Mouse (Mus musculus) liver, embryonic 16.5 days (tissue): ENCODE data around the gene Inhbb. TPM values are rescaled to one million over a fixed set of nuclear protein-coding genes. Genes with fewer than 3 reads are reported as not detected.

ENCODE experiments used
- ATAC-seq: fragments of 200-750 bp; cut with Nextera tagmentation; 2 replicates; pipeline ENCODE4 v1.8.0; 2017; ENCODE audit warnings: low read depth, mild to moderate bottlenecking, moderate number of reproducible peaks, moderate library complexity
- H3K27ac ChIP-seq: fragments of 300-500 bp; sonication (generic); 2 replicates; pipeline ENCODE4 v1.5.1; 2014; ENCODE audit warnings: mild to moderate bottlenecking, low read length
- H3K27me3 ChIP-seq: fragments of 300-500 bp; sonication (generic); 2 replicates; pipeline ENCODE4 v1.6.1; 2014; ENCODE audit warnings: low read depth, low read length, mixed read lengths; ENCODE audit not compliant: control insufficient read depth, insufficient read depth
- H3K36me3 ChIP-seq: fragments of 300-500 bp; sonication (generic); 2 replicates; pipeline ENCODE4 v1.6.1; 2014; ENCODE audit warnings: mild to moderate bottlenecking; ENCODE audit not compliant: control insufficient read depth, insufficient read depth
- H3K4me1 ChIP-seq: fragments of 300-500 bp; sonication (generic); 2 replicates; pipeline ENCODE4 v1.6.1; 2014; ENCODE audit warnings: low read depth, low read length, mixed read lengths; ENCODE audit not compliant: control insufficient read depth
- H3K4me2 ChIP-seq: fragments of 300-500 bp; sonication (generic); 2 replicates; pipeline ENCODE4 v1.6.1; 2014; ENCODE audit warnings: low read depth, low read length, mixed read lengths
- H3K4me3 ChIP-seq: fragments of 300-500 bp; sonication (generic); 2 replicates; pipeline ENCODE4 v1.5.1; 2014; ENCODE audit warnings: low read depth, mild to moderate bottlenecking, low read length
- H3K9ac ChIP-seq: fragments of 300-500 bp; sonication (generic); 2 replicates; pipeline ENCODE4 v1.6.1; 2014; ENCODE audit warnings: low read depth, low read length
- H3K9me3 ChIP-seq: fragments of 300-500 bp; sonication (generic); replicated peaks from 2 replicates; pipeline ENCODE4 v1.6.1; 2016; ENCODE audit warnings: low read length; ENCODE audit not compliant: control insufficient read depth
- WGBS: fragments of 180-500 bp; shearing (Covaris S2); extraction: QIAGEN DNeasy Blood & Tissue Kit; methylation state at CpG from one replicate; pipeline ENCODE4 v1.1.7; 2014; ENCODE audit not compliant: insufficient replicate concordance; 5-methylcytosine and 5-hydroxymethylcytosine counted together
- polyA plus RNA-seq: library from polyadenylated mRNA; unstranded; fragments of >200 nt; fragmentation: Nextera tagmentation; extraction: Ambion mirVana; gene quantifications from 2 replicates; pipeline ENCODE4 v1.2.1, GENCODE M21; 2015

The Inhbb gene
- polyA plus RNA-seq, 1 experiment from 2014 or later, result 0.09 TPM

- WGBS, result 55% methylated on average over 7 of the region's 7 CpGs
- no peak for ATAC-seq
- no peaks in the 10 kb centered on the region for H3K4me1 ChIP-seq
These were observed 24.2 kb downstream of the Inhbb start for GRCm38 (mm10) chr1:119397839-119398238.

DNA sequence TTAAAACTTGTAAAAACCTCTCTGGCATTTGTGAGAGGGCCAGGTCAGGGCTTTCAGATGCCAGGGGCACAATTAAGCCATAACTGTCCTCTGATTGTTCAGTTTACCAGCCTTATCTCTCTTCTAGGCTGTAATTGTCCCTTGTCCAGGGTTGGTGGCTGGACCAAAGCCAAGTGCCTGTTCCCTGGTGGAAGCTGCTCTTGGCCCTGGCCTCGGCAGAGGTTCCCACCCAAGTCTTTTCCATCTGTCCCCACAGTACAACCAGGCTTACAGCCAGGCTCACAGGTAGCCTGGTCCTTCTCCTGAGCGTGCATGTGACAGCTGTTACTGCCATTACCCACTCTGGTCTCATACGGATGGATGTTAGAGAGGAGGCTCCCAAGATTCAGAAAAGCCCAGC, 30.7 kb downstream of the Inhbb start:
- Histone ChIP-seq H3K4me2 (no peak overlapping the region), H3K27ac (no peak overlapping the region), H3K4me1 (no peaks in the 10 kb centered on the region), H3K9ac (no peak overlapping the region), H3K27me3 (no peaks in the 10 kb centered on the region), H3K9me3 (no peaks in the 10 kb centered on the region), H3K36me3 (no peaks in the 10 kb centered on the region), H3K4me3 (no peak overlapping the region)
- 40% methylated on average over 3 of the region's 3 CpGs for WGBS
- ATAC-seq, result no peak

More at GRCm38 (mm10) chr1:119397839-119398238, 24.2 kb downstream of the Inhbb start:
- no peak overlapping the region for H3K27ac ChIP-seq
- H3K4me2 ChIP-seq, result no peak overlapping the region
- no peaks in the 10 kb centered on the region for H3K36me3 ChIP-seq
- H3K9ac ChIP-seq, result no peak overlapping the region
- no peaks in the 10 kb centered on the region for H3K9me3 ChIP-seq
- H3K4me3 ChIP-seq, result no peak overlapping the region
- no peaks in the 10 kb centered on the region for H3K27me3 ChIP-seq

DNA sequence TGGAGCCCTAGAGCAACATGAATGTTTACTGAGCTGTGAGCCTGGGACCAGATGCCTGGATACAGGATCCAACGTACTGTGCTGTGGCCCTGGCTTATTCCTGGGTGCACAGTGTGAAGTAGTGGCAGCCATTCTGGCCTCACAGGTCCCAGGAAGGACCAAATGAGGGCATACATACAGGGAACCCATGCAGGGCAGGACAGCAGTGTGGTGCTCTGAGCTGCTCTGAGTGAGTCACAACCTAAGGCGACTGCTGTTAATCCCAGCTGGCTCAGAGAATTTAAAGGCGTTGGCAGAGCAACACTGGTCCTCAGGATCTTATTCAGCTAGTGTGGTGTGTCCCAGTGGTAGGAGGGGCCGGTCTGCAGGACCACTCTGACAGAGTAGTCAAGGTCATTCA, 31.4 kb downstream of the Inhbb start:
- Histone ChIP-seq H3K27ac (no peak overlapping the region), H3K4me1 (no peaks in the 10 kb centered on the region), H3K9me3 (no peaks in the 10 kb centered on the region), H3K27me3 (no peaks in the 10 kb centered on the region), H3K9ac (no peak overlapping the region), H3K36me3 (no peaks in the 10 kb centered on the region), H3K4me3 (no peak overlapping the region), H3K4me2 (no peak overlapping the region)
- WGBS, result 38% methylated on average over 4 of the region's 4 CpGs
- no peak for ATAC-seq

- H3K27me3 ChIP-seq, result no peaks in the 10 kb centered on the region
- no peaks in the 10 kb centered on the region for H3K9me3 ChIP-seq
- WGBS, result 40% methylated on average over 7 of the region's 7 CpGs
- H3K4me1 ChIP-seq, result no peaks in the 10 kb centered on the region
- no peak overlapping the region for H3K4me2 ChIP-seq
- no peaks in the 10 kb centered on the region for H3K36me3 ChIP-seq
- no peak overlapping the region for H3K4me3 ChIP-seq
- no peak for ATAC-seq
- no peak overlapping the region for H3K9ac ChIP-seq
- H3K27ac ChIP-seq, result no peak overlapping the region
These were observed 32.1 kb downstream of the Inhbb start for GRCm38 (mm10) chr1:119389771-119390500.

DNA sequence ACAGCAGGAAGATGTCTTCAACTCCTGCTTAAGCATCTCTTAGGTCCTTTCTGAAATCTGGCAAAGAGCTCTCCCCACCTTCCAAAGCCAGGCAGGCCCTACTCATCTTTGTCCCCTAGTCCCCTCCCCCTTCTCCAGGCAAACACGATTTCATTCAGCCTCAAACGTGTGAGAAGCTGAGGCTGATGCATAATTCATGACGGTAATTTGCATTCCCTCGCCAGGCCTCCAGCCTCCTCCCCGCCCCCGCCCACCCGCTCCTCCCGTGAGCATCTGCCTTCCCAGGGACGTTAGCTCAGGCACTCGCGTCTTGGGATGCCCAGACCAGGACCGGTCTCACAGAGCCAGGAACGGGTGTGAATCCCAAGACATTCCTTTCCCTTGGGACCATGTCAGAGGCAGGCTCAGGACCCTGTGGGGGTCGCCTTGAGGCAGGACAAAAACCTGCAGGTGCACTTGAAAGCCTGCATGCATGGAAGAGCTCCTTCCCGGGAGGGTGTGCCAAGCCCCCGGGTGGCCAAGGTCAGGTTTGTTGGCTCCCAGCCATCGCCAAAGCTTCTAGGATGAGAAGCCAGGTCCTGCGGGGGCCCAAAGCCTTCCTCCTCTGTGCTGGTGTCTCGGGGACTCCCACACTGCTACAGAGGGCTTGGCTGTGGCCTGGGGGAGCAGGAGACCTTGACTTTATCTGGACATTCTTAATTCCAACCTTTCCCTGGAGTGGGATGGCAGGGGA, 33.2 kb downstream of the Inhbb start:
- Histone ChIP-seq H3K27me3 (no peaks in the 10 kb centered on the region), H3K4me2 (no peak overlapping the region), H3K27ac (no peak overlapping the region), H3K4me1 (no peaks in the 10 kb centered on the region), H3K9me3 (no peaks in the 10 kb centered on the region), H3K9ac (no peak overlapping the region), H3K36me3 (no peaks in the 10 kb centered on the region), H3K4me3 (no peak overlapping the region)
- ATAC-seq, result no peak
- WGBS, result 10% methylated on average over 19 of the region's 19 CpGs

DNA sequence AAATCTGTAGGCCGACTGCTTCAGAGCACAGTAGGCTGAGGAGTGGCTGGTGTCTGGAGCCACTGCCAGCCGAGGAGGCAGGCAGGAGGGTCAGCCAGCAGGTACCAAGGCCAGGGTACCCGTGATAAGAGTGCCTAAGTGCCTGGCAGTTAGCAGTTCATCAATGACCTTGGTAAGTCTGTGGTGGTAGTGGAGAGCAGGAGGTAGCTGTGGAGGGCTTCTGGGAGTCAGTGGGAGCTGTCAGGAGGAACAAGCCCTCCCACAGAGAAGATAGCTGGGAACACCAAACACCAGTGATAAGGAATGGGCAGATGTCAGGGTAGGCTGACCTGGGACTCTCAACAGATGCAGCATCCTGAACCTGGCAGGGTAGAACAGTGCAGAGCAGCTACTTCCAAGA, 35.7 kb downstream of the Inhbb start:
- Histone ChIP-seq H3K9me3 (no peaks in the 10 kb centered on the region), H3K9ac (no peak overlapping the region), H3K4me1 (no peaks in the 10 kb centered on the region), H3K4me2 (no peak overlapping the region), H3K36me3 (no peaks in the 10 kb centered on the region), H3K27ac (no peak overlapping the region), H3K4me3 (no peak overlapping the region), H3K27me3 (no peaks in the 10 kb centered on the region)
- 40% methylated on average over 3 of the region's 3 CpGs for WGBS
- ATAC-seq, result no peak

- Histone ChIP-seq H3K27ac (no peak overlapping the region), H3K9ac (no peak overlapping the region)
These were observed 38.1 kb downstream of the Inhbb start for GRCm38 (mm10) chr1:119383916-119384315.

DNA sequence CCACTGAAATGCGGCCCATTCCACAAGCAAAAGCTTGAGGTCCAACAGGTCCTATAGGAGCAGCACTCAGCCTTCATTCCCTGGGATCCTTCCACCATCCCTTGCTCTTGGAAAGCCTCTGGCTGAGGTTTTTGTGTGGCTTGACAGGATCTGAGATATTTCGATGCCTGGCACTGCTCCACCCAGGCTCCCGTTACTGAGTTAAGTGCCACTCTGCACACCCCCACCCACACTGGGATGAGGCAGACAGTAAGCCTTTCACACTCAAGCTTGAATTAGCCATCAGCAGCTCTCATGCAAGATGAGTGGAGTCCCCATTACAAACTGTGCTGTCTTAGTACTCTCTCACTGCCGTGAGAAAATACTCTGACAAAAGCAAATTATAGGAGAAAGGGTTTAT, 41.4 kb downstream of the Inhbb start:
- Histone ChIP-seq H3K4me3 (no peak overlapping the region), H3K9ac (no peak overlapping the region), H3K9me3 (no peaks in the 10 kb centered on the region), H3K27me3 (no peaks in the 10 kb centered on the region), H3K36me3 (no peaks in the 10 kb centered on the region), H3K4me1 (no peaks in the 10 kb centered on the region), H3K4me2 (no peak overlapping the region), H3K27ac (no peak overlapping the region)
- ATAC-seq, result no peak
- WGBS, result 50% methylated on average over 4 of the region's 4 CpGs

More at GRCm38 (mm10) chr1:119383916-119384315, 38.1 kb downstream of the Inhbb start:
- no peaks in the 10 kb centered on the region for H3K4me1 ChIP-seq
- H3K36me3 ChIP-seq, result no peaks in the 10 kb centered on the region
- no peak overlapping the region for H3K4me3 ChIP-seq
- WGBS, result 66% methylated on average over 10 of the region's 10 CpGs
- no peak for ATAC-seq
- no peaks in the 10 kb centered on the region for H3K27me3 ChIP-seq
- H3K4me2 ChIP-seq, result no peak overlapping the region
- H3K9me3 ChIP-seq, result no peaks in the 10 kb centered on the region

DNA sequence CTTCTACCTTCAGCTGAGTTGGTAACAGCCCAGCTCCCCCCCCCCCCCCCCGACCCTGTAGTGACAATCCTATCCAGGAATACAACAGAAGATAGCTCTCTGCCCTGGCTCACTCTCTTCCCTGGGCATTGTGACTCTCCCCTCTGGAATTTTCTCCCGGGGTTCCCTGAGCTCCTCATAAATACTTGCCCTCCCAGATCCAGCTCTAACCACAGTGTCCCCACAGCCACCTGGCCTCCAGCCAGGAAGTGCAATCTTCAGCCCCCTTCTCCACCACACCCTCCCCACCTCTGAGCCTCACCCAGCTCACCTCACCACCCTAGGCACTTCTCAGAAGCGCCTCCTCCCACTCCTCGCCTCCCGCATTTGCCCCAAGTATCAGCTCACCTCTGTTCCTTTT, 46.7 kb downstream of the Inhbb start:
- Histone ChIP-seq H3K27ac (no peak overlapping the region), H3K9me3 (no peaks in the 10 kb centered on the region), H3K4me1 (no peaks in the 10 kb centered on the region), H3K27me3 (no peaks in the 10 kb centered on the region), H3K4me3 (no peak overlapping the region), H3K4me2 (no peak overlapping the region), H3K36me3 (no peaks in the 10 kb centered on the region), H3K9ac (no peak overlapping the region)
- ATAC-seq, result no peak
- WGBS, result 77% methylated on average over 4 of the region's 5 CpGs
